Mouse (Mus musculus): ENCODE results near the gene Macrod2. TPM values are rescaled to one million over a fixed set of nuclear protein-coding genes. Genes with fewer than 3 reads are reported as not detected.

Macrod2 gene
- polyA plus RNA-seq, 1 experiment from 2014 or later = 24.6 TPM

DNA sequence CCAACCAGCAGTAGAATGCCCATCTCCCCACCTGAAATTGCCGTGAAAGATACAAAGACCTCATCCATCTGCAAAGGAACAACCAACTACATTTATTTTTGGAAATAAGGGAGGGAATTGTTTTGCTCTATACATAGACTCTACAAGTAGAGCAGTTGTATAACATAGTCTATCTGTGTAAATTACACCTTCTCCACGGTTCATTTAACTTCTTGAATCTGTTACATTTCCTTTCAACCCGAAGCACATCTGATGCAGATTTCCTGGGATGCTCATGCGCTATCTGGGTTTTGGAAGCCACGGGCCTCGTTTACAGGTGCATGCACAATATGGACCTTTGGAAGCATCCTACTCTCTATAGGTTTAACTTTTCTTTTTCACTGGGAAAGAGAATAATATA, 175.8 kb downstream of the Macrod2 start:
- no peak for DNase-seq (ENCODE audit: low spot score)

GRCm38 (mm10) chr2:140592537-140593261, 197.6 kb downstream of the Macrod2 start:
- no peak for DNase-seq (ENCODE audit: low spot score)

DNA sequence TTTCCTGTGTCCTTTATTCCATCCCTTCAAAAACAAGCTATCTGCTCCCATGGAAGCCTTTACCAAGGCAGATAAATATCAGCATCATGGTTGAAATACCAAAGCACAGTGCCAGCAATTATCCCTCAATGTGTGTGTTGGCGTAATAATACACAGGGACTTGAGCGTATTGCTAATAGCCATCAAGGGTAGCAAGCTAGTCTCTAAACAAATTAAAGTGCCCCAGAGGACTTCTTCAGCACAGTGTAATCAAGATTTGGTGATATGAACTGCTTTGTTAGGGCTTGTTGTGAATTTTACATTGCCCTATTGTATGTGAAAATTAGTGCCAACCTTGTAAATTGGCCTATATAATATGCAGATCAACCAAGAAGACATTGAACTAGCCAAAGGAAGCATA, 201.8 kb downstream of the Macrod2 start:
- DNase-seq (ENCODE audit: low spot score) = no peak

DNA sequence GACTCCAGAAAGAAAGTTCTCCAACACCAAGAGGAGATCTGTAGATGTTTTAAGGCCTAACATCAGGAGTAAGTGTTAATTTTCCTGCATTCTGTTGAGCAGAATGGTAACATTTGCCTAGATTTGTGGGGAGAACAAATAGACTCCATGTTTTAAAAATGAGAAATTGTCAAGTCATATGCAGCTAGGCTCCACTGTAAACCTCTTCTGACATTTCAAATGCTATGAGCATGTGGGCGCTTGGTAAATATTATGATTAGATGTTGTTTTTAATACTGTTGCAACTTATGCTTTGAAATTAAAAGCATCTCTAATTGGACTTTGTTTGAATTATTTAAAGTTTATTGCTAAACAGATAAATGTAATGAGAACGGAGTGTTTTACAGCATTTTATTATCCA, 220.3 kb downstream of the Macrod2 start:
- DNase-seq (ENCODE audit: low spot score) = no peak

DNA sequence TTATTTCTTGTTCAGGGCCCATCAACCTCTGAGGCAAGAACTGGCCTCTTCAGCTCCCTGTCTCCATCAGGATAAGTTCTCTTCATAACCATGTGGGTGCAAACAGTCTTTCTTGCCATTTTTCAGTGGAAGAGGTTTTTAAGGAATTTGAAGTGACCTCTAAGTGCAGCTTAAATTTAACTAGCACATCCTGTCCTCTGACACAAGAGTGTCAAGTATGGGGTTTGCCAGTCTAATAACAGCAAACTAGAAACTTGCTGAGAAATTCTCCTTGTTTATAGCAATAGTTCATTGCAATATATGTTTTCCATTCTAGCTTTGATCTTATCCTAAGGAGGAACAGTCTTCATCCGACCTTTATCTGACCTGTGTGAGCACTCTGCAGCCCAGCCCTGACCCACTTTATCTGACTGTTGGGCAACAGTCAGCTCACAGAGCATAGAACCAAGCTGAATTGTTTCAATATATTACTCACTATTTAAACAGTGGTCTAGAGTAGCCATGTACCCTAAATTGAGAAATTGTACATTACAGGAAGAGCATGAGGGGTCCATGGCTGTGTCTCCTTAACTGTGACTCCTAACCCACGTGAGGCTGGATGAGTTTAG, 226.7 kb downstream of the Macrod2 start:
- DNase-seq (ENCODE audit: low spot score) = no peak

GRCm38 (mm10) chr2:140653481-140653880, 258.4 kb downstream of the Macrod2 start:
- DNase-seq (ENCODE audit: low spot score) = no peak

GRCm38 (mm10) chr2:140653978-140654377, 258.9 kb downstream of the Macrod2 start:
- DNase-seq (ENCODE audit: low spot score) = no peak

DNA sequence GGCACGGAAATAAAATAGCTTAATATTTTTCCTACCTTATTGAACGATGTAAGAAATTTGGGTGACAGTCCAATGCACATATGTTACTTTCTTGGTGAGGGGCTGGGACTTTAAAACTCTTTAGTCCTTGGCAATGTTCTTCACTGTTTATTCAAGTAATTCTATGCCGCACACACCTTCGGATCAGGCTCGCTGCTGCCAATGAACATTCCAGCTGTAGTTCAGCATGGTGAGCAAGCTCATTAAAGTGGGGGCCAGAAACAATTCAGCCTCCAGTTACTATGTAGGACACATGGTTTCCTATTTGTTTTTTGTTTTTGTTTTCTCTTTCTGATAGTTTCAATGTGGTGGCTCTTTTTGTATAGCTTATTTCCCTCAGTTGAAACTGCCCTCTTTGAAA, 267.6 kb downstream of the Macrod2 start:
- no peak for DNase-seq (ENCODE audit: low spot score)

DNA sequence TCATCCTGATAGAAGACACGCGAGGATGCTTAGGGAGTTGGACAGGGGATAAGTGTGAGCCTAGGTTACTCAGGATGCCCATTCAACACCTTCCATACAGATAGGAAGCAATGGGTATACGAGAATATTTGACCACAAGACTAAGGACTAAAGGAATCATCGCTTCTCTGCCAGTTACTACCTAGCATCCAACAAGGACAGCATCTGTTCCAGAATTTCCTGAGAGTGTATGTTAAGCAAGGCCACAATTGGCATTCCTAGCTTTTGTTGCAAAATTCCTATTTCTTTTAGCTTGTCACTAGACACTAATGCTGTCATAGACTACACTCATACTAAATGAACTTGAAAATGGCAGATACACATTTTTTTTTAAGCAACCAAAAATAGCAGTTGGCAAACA, 269.3 kb downstream of the Macrod2 start:
- DNase-seq (ENCODE audit: low spot score) = no peak

DNA sequence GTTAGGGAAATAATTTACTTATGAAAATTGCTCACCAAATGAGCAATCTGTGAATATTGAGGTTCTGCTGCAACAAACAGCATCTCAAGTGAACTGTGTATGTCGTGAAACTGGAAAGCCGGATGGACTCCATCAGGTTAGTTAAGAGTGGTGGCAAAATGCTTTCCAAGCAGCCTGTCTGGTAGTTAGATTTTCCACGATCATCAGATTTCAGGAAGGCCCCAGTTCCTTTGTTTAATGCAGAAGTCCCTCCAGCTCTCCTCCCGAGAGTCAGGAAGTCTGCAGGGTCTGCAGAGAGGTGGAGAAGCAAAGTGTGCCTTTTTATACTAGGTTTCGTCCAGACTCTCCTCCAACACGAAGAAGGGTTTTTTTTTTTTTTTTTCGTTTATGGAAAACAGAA, 271.7 kb downstream of the Macrod2 start:
- no peak for DNase-seq (ENCODE audit: low spot score)

- DNase-seq (ENCODE audit: low spot score) = no peak
These were observed 272.3 kb downstream of the Macrod2 start for GRCm38 (mm10) chr2:140667261-140668047.

GRCm38 (mm10) chr2:140668311-140668710, 273.2 kb downstream of the Macrod2 start:
- peak; percentile 5 for DNase-seq (ENCODE audit: low spot score)

- no peak for DNase-seq (ENCODE audit: low spot score)
These were observed 274.0 kb downstream of the Macrod2 start for GRCm38 (mm10) chr2:140669081-140669480.

DNA sequence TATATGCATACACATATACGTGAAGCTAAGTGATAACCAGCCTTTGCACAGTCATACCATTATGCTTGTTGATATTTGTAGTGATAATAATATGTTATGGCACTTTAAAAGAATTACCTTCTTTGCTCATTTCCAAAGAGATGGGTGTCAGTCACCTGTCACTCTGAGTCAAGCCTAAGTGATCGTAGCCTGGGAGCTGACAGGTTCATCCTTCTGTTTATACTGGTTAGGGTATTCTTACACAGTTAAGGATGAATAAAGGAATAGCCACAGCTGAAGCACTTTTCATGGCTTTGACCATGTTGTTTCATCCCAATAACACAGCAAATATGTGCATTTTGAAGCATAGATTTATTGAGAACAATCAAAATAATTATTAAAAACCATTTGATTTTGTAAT, 274.7 kb downstream of the Macrod2 start:
- DNase-seq (ENCODE audit: low spot score) = no peak

- DNase-seq (ENCODE audit: low spot score) = no peak
These were observed 275.3 kb downstream of the Macrod2 start for GRCm38 (mm10) chr2:140670457-140670856.

DNA sequence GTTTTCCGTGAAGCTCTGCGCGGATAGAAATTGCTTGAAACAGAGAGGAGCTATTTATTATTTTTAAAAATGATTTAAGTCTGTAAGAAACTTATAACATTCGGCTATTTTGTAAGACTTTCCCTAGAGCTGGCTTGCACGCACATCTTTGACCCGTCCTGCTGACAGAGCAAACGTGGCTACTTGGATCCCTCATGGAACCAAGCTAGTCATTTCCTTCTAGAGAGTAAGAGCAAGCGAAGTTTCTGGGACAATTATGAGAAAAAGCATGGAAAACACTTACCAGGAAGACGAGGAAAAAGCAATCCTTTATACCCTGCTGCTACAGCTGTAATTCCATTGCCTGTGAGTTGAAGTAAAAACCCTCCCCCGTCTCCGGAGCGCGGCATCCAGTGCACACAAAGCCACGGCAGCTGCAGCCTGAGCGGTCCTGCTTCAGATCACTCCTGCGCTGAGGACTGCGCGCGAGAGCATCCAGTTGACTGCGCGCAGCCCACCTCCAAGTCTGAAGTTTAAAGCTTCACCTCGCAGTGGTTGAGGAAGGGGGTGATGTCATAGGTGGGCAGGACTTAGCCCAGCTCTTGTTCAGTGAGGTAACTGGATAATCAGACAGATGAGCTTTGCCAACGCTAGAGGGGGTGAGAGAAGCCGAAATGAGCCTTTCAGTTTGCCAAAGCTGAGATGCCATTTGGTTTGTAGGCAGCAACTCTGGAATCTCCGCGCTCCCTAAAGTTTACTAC, 276.0 kb downstream of the Macrod2 start, which contains the start of gene Flrt3:
TSS of gene Flrt3 (minus strand) at position 507 of the 740 bp plus-strand sequence.
- DNase-seq (ENCODE audit: low spot score) = peak; percentile 81

DNA sequence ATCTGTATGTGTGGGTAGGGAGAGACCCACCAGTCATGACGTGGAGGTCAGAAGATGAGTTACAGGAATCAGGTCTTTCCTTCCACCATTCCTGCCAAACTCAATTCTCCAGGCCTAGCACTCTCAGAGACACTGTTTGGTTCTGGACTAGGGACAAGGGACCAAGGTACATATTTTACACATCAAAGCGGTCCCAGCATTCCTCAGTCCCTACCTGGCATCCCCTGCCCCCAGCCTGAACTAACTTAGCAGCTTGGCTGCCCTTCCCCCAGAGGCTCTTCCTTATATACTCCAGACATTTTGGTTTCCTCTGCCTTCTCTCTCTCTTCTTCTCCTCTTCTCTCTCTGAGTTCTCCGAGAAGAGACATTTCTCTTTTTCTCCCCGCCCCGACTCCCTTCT, 278.4 kb downstream of the Macrod2 start:
- DNase-seq (ENCODE audit: low spot score) = no peak

DNA sequence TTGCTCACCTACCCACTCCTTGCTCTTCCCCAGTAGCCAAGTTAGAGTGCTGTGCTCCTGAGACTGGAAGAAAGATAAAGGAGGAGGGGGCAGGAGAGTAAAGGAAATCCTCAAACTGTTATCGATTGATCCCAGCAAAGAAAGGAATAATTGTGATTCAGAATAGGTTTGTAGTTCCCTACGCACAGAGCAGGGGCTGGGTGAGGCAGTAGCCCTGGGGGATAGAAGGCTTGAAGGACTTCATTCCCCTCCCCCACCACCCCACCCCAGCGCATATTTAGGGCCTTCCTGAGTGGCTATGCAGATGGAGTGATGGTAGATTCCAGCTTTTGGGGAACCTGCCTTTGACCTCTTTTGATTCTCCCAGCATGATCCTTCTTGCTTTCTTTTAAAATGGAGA, 281.6 kb downstream of the Macrod2 start:
- DNase-seq (ENCODE audit: low spot score) = no peak

- no peak for DNase-seq (ENCODE audit: low spot score)
These were observed 295.8 kb downstream of the Macrod2 start for GRCm38 (mm10) chr2:140690906-140691305.

DNA sequence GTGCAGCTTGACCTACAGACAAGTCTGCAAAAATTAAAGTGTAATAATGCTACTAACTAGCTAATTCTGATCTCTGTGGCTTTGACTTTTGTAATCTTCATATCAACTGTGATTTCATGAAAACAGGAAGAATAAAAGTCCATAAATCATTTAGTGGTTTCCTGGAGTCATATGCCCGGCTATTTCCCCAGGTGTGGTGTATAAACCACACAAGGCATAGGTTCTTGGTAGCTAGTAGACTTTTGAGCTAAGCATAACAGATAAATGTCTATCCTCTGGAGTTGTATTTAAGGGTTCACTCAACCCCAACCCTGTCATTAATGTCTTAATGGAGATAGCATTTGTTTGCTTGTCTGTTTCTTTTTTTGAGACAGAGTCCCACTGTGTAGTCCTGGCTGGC, 296.3 kb downstream of the Macrod2 start:
- DNase-seq (ENCODE audit: low spot score) = no peak

DNA sequence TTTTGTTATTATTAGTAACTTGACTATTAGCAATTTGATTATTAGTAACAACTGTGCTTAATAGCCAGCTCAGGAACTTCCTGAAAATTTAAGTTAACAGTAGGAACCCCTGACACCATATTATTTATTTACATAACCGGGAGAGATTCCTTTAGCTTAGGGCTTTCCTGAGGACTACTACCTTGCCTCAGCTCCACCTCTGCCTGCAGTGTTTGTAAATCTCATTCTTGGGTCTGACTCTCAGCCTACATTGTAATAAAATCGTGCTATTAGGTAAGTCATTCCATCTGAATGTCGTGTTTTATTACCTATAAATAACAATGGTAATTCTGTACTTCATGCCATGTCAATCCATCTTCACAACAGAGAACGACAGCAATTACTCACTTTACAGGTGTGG, 297.4 kb downstream of the Macrod2 start:
- DNase-seq (ENCODE audit: low spot score) = no peak

- DNase-seq (ENCODE audit: low spot score) = no peak
These were observed 298.7 kb downstream of the Macrod2 start for GRCm38 (mm10) chr2:140693845-140694244.

Measured in thymus, postnatal 0 days (tissue).